Mouse (Mus musculus) Patski (cell line): ENCODE measurements around the gene Nav3. TPM values are rescaled to one million over a fixed set of nuclear protein-coding genes. Genes with fewer than 3 reads are reported as not detected.

Experiments
- ATAC-seq: fragments of 100-300 bp; one replicate; pipeline ENCODE4 v1.8.0; 2021
- CTCF ChIA-PET: fragments of 350-600 bp; sonication (Branson Sonifier 250); formaldehyde crosslinking; loops from one replicate; lab custom pipeline; 2022; ENCODE audit warnings: inconsistent platforms; lab: Charles Lee
- POLR2A ChIA-PET: fragments of 350-600 bp; sonication (Branson Sonifier 250); formaldehyde crosslinking; loops from one replicate; lab custom pipeline; 2022; ENCODE audit warnings: antibody characterized with exemption, inconsistent platforms; lab: Charles Lee
- DNase-seq: peaks from one replicate; pipeline ENCODE4 v3.0.0-alpha.2; 2011; ENCODE audit warnings: low read depth, low spot score
- H3K27me3 ChIP-seq: fragments of 371-371 bp; one replicate; pipeline ENCODE4 v1.5.1; 2021
- CTCF ChIP-seq: fragments of 100-300 bp; IDR thresholded peaks from one replicate; pipeline ENCODE4 v1.5.1; 2021
- in situ Hi-C: fragments of 300-500 bp; cut with MboI; formaldehyde crosslinking; loops from 3 replicates; pipeline ENCODE4 v1.11.1; 2018; ENCODE audit warnings: low pct_unique_long_range_greater_than_20kb, mixed read lengths
- polyA plus RNA-seq: library from polyadenylated mRNA; unstranded; gene quantifications from one replicate; pipeline ENCODE4 v1.2.3, GENCODE M21; 2021

The Nav3 gene
- polyA plus RNA-seq, 1 experiment from 2014 or later: 2.4 TPM

DNA sequence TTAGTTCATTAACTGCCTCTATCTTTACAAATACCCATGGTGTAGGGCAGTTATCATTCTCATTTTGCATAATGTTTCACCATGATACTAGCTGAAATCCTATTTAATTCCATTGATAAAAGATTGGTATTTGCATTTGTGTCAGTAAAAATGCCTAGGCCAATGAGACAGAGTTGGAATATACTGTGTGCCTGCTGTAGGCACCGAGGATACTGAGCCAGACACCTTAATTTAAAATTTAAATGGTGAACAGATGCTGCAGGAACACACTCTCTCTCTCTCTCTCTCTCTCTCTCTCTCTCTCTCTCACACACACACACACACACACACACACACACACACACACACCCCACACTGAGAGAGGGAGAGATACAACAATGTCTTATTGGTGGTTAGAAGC lies 269.8 kb downstream of the Nav3 start:
- H3K27me3 ChIP-seq: peaks cover 4% of the 10 kb centered on the region
- ChIA-PET POLR2A (no interaction called here), CTCF (no interaction called here)
- DNase-seq (no peak), ATAC-seq (no peak)
- in situ Hi-C loops: no loop called here
- TF ChIP-seq CTCF: no peak

DNA sequence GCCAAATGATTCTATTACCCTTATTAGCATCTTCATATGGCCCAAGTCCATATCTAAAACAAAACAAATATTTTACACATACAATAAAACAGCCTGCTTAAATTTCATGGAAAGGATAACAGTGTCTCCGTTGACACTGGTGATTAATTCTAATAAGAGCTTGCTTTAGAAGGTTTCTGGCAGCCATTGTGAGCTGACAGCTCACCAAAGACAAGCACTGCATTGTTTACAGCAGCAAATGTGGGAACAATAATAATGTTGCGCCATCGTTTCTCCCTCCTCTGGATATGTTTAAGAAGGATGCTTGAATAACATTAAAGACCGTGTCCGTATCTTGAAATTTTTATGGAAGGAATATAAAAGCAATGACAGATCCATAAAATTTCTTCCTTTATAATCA lies 280.1 kb downstream of the Nav3 start:
- DNase-seq: no peak
- no peak for ATAC-seq
- ChIA-PET CTCF (no interaction called here), POLR2A (no interaction called here)
- in situ Hi-C loops: no loop called here
- no peaks in the 10 kb centered on the region for H3K27me3 ChIP-seq
- TF ChIP-seq CTCF: no peak

DNA sequence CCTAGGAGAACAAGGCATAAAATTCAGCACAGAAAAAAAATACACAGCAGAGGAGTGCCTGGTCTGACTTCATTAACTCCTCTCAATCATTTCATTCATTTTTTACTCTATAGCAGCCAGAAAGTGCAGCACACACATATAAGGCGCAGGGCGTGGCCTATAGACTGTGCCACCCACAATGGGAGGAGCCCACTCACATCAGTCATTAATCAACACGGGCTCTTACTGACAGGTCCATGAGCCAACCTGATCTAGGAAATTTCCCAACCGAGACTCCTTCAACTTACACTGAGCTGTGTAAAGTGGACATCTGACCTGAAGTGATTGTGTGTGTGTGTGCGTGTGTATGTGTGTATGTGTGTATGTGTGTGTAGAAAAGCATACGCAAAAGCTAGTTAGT lies 286.6 kb downstream of the Nav3 start:
- ChIA-PET POLR2A (no interaction called here), CTCF (no interaction called here)
- ATAC-seq (no peak), DNase-seq (no peak)
- no peaks in the 10 kb centered on the region for H3K27me3 ChIP-seq
- in situ Hi-C loops: no loop called here
- TF ChIP-seq CTCF: no peak

DNA sequence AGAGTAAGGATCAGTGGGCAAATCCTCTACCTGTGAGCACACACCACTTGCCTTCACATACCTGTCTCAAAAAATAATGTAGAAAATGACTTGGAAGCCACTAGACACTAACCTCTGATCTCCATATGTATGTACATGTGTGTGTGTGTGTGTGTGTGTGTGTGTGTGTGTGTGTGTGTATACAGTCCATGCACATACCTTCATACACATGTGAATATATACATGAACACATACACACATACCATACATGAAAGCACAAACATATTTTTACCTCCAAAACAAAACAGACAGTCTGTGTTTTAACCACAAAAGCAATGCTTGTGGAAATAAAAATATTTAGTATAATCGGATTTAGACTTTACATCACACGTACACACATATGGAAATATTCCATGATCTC lies 287.1 kb downstream of the Nav3 start:
- no peak for DNase-seq
- ChIA-PET CTCF (no interaction called here), POLR2A (no interaction called here)
- TF ChIP-seq CTCF: no peak
- in situ Hi-C loops: no loop called here
- no peaks in the 10 kb centered on the region for H3K27me3 ChIP-seq
- no peak for ATAC-seq

DNA sequence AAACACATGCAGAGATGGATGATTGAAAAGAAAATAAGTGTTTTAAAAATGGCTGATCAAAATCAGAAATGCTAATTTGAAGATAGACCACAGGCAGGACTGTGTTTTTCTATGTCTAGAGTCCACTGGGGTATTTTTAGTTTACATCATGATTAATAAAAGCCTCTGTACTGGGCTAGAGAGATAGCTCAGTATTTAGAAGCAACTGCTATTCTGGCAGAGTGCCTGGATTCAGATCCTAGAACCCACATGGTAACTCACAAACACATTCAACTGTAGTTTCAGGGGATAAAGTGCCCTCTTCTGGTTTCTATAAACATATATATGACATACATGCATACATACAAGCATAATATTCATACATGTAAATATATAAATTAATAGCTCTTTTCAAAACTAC lies 293.4 kb downstream of the Nav3 start:
- ChIA-PET POLR2A (no interaction called here), CTCF (no interaction called here)
- no peaks in the 10 kb centered on the region for H3K27me3 ChIP-seq
- in situ Hi-C loops: no loop called here
- no peak for TF ChIP-seq CTCF
- ATAC-seq: no peak
- no peak for DNase-seq

DNA sequence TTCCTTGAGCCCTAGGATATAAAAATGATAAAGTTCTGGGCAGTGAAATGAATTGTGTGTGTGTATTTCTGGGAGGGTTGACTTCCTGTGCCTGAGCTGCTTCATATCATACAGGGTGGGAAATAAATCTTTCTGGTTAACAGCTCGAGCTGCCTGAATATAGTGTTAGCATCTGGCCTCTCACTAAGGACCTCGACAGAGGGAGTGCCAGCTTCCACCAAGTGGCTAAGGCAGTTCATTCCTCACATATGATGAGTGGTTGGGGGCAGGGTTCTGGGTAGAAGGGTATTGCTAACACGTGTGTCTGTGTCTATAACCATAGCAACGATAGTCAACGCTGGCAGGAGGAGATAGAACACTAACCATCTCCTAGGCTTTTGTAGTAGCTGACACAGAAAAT lies 295.1 kb downstream of the Nav3 start:
- peaks cover 3% of the 10 kb centered on the region for H3K27me3 ChIP-seq
- ChIA-PET CTCF (no interaction called here), POLR2A (no interaction called here)
- in situ Hi-C loops: no loop called here
- ATAC-seq (no peak), DNase-seq (no peak)
- TF ChIP-seq CTCF: no peak

DNA sequence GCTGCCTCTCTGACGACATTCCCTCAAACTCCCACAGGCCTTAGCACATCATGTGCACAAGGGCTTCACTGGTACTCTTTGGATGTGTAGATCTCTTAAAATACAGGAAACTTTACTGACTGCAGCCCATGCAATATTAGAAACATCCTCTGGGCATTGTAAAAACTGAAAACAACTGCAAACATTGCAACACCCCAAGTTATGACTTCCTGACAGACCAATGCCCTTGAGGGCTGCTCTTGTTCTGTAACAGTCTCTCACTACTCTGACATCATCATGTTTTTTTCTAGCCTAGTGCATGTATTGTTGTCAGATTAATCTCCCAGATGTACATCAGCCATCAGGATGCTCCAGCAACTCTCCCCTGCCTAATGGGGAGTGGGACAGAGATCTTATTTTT lies 296.5 kb downstream of the Nav3 start:
- CTCF ChIA-PET: no interaction called here
- DNase-seq: no peak

DNA sequence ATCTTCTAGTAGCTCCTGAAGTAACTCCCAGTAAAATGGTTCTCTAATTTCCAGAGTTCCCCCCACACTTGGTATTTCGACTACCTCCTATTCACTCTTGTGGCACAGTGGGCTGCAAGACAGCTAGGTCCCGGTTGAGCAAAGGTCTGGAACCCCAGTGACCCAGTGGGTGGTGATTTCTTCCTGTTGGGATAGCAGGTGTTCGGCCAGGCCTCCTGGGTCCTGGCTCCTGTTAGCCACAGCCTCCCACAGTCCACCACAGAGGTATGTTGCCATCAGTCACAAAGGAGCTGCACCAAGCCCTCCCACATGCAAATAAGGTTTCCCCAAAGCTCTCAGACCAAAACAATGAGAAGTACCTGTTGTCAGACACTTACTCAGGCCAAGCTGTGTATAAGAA lies 297.9 kb downstream of the Nav3 start:
- TF ChIP-seq CTCF: no peak
- CTCF ChIA-PET: no interaction called here
- DNase-seq (no peak), ATAC-seq (no peak)
- in situ Hi-C loops: no loop called here
- H3K27me3 ChIP-seq: peaks cover 3% of the 10 kb centered on the region
- POLR2A ChIA-PET: no interaction called here

More for the DNA sequence above, 296.5 kb downstream of the Nav3 start:
- POLR2A ChIA-PET: no interaction called here
- in situ Hi-C loops: no loop called here
- peaks cover 3% of the 10 kb centered on the region for H3K27me3 ChIP-seq
- no peak for TF ChIP-seq CTCF
- no peak for ATAC-seq

DNA sequence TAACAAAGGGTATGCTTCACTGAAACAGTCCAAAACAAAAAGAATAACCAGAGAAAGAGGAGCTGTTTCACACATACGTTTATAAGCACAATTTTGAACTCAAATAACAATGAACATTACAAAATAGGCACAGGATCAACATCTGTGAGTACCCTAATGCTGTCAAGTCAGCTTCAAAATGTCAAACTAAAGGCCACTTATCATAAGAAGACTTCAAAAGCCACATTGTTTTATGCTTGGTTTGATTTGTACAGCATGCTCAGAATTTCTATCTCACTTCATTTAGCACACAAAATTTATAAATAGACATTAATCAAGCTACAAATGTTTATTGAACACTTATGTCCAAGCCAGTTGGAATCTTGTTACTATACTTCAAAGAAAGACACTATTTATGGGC lies 299.6 kb downstream of the Nav3 start:
- no peak for TF ChIP-seq CTCF
- peaks cover 3% of the 10 kb centered on the region for H3K27me3 ChIP-seq
- DNase-seq (no peak), ATAC-seq (no peak)
- CTCF ChIA-PET: no interaction called here
- POLR2A ChIA-PET: no interaction called here
- in situ Hi-C loops: no loop called here

DNA sequence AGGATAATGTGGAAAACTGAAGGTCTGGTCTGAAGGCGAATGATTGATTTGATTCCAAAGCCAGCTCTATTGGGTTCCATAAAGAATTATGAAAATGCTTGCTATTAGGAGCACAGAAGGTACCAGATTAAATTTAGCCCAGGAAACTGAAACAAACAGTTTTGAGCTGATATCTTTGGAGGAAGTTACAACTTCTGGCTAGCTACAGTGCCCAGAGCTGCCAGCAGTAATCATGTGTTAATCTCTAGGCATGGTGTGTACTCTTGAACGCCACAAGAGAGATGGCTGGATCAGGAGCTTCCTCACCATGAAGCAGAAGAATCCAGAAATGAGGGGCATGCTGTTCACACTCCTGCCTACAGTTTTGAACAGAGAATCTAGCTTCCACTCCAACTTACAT lies 300.5 kb downstream of the Nav3 start:
- H3K27me3 ChIP-seq: peaks cover 3% of the 10 kb centered on the region
- ChIA-PET POLR2A (no interaction called here), CTCF (interaction anchor here (1.0 kb wide), 1 partner anchor 20 kb away, joined by 3 read pairs; no protein-coding TSS in a partner anchor)
- DNase-seq: no peak
- no peak for TF ChIP-seq CTCF
- in situ Hi-C loops: no loop called here
- no peak for ATAC-seq

DNA sequence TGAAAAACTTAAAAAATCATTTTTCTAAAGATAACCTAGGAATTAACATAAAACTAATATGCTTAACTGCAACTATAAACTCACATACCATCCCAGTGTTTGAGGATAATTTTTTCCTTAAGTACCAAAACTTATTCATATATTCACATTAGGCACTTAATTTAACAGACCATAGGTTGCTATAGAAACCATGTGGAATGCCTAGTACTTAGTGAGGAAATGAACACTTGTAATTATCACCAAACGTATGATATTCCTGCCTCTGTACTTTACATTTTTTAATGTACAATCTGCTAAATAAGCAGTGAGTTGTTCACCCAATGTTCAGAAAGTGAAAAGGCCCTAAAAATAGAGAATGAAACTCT lies 301.1 kb downstream of the Nav3 start:
- ATAC-seq (no peak), DNase-seq (no peak)
- TF ChIP-seq CTCF: no peak
- ChIA-PET CTCF (no interaction called here), POLR2A (no interaction called here)
- in situ Hi-C loops: no loop called here
- peaks cover 3% of the 10 kb centered on the region for H3K27me3 ChIP-seq

DNA sequence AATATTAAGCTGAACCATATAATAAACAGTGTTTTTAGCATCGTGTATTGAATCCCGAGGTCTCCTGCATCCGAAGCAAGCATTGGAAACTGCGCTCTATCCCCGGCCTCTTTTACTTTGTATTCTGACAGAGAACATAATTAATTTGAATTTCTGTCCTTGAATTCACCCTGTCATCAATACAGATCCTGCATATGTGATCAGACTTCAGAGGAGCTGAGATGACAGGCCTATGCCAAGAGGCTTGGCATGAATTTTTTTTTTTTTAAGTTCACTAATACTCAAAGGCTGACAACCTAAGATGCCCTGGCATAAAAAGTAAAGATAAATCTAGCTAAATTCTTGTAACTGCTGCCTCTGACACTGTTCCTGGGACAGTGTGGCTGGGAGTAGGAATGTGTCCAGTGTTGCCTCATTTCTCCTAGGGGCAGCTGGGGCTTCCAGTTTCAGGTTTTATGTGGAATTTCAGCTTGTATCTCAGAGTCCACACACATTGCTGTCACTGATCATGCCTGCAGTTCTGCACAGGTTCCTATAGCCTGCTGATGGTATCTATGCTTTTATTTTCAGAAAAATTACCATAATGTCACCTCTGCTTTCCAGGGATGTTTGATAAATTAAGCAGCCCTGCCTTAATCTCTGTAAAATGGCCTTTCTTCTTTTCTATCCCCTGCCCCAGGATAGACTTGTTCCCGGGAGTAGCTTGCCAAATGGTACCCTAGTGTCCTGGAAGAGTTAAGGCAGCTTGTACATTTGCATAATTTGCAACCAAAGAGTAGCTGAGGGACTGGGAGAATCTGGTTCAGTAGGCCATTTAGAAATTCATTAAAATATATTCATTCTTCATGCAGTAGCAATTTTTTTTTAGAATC lies 301.8 kb downstream of the Nav3 start:
- no peak for ATAC-seq
- DNase-seq: no peak
- in situ Hi-C loops: no loop called here
- no peak for TF ChIP-seq CTCF
- POLR2A ChIA-PET: no interaction called here
- peaks cover 3% of the 10 kb centered on the region for H3K27me3 ChIP-seq
- CTCF ChIA-PET: no interaction called here
